Mouse (Mus musculus) hematopoietic stem cell, adult 5-6 weeks (primary cell): Measurements from ENCODE around the gene Soga1. TPM values are rescaled to one million over a fixed set of nuclear protein-coding genes. Genes with fewer than 3 reads are reported as not detected.
A peak's percentile ranks its signal among the peaks of the same experiment; 100 is the strongest.

ENCODE experiments used
- ATAC-seq, 2 experiments: fragments of 125-278 bp in 1 of 2; replicated peaks in 1 of 2; 2 replicates each; pipeline ENCODE4 v1.8.0; 2016 to 2017; ENCODE audit warnings: inconsistent platforms in 2 of 2, mild to moderate bottlenecking in 2 of 2, moderate number of reproducible peaks in 2 of 2, low read depth in 1 of 2, moderate TSS enrichment in 1 of 2; ENCODE audit not compliant: low FRiP score in 2 of 2, poor library complexity in 2 of 2, severe bottlenecking in 2 of 2, insufficient read depth in 1 of 2, low TSS enrichment in 1 of 2
- total RNA-seq: library from RNA; stranded (forward); fragments of 172-1452, 232-1000 nt; gene quantifications from 2 replicates; pipeline ENCODE4 v1.2.3, GENCODE M21; 2017

Gene Soga1
- total RNA-seq, 1 experiment from 2014 or later: 7.4 TPM

DNA sequence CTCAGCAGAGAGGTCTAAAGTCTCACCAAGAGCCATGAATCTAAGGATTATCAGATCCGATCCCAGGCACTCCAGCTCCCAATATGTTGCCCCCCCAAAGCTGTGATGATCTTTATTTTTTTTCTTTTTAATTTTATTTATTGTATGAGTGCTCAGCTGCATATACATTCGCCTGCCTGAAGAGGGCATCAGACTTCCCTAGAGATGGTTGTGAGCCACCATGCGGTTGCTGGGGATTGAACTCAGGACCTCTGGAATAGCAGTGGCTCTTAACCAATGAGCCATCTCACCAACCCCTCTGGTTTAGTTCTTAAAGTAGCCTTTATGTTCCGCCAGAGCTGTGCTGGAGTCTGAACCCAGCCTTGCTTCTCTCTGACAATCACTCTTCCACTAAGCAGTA lies 25.3 kb downstream of the Soga1 start:
- no peak for ATAC-seq

GRCm38 (mm10) chr2:157053124-157053523 lies 25.9 kb downstream of the Soga1 start:
- ATAC-seq: 0 out of 4 replicates have a peak, but pooled peaks of 1 of the 2 experiments have one; percentile 27

GRCm38 (mm10) chr2:157052448-157052847 lies 26.6 kb downstream of the Soga1 start:
- no peak for ATAC-seq

GRCm38 (mm10) chr2:157049831-157050243 lies 29.2 kb downstream of the Soga1 start:
- ATAC-seq: no peak

- ATAC-seq: 0 out of 4 replicates have a peak, but pooled peaks have one; percentile 12 to 19
These were observed 30.5 kb downstream of the Soga1 start for GRCm38 (mm10) chr2:157048395-157049181.

DNA sequence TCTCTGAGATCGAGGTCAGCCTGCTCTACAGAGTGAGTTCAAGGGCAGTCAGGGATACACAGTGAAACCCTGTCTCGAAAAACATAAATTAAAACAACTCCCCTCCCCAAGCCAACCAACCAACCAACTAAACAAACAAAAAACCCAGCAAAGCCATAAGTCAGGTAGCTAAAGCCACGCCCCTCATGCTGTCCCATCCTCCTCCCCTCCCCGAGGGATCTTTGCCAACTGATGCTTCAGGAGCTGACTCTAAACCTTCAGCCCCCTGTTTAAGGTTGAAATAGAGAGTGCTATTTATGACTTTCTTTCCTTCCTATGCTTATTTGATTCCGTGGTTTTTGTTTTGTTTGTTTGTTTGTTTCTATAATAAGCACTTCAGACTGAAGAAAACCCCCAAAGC lies 32.1 kb downstream of the Soga1 start:
- no peak for ATAC-seq

DNA sequence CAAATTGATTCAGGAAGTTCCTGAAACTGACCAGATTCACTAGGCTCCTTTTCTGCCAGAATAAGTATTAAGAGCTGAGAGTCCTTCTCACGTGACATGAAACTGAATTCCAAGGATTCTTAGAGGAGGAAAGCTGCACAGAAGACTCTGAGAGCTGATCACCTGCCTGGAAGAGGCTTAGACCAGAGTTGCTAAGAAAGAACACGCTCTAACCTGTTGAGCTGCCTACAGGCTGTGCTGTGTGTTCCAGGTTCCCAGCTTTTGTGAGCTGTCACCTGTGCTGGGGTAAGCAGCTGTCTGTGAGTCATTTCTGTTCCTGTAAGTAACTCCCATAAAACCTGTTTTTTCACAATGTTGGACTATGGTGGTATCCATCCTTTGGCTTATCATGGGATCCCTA lies 33.1 kb downstream of the Soga1 start:
- no peak for ATAC-seq

DNA sequence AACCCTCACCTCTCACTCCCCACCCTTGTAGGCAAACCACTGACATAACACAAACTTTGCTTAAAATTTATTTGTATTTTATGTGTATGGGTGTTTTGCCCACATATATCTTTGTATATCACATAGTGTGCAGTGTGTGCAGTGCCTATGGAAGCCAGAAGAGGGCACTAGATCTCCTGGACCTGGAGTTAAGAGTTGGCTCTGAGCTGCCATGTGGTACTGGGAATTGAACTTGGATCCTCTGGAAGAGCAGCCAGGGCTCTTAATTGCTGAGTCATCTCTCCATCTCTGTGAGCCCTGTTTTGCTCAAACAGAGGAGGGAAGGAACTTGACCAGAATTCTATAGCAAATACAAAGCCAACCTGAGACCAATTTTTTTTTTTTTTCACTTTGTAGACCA lies 35.1 kb downstream of the Soga1 start:
- no peak for ATAC-seq

GRCm38 (mm10) chr2:157043556-157043955 lies 35.5 kb downstream of the Soga1 start:
- ATAC-seq: no peak

DNA sequence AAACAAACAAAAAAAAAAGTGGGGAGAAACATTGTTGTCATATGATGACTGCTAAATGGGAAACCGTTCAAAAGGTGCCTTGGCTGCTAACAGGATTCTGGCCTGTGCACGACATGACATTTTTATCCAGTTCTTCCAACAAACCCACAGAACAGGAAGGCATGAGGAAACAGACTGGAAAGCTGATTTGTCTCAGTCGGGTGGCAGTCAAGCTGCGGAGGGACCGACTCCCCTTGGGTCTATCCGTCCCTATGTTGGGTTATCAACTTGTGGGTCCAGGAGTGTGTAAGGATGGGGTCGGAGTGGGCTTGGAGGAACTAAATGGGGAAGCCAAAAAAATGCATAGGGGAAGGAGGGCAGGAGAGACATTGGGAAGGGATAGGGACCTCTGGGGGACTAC lies 37.6 kb downstream of the Soga1 start:
- peak in 1 of 2 experiments; percentile 40; a peak in 2 of 4 replicates for ATAC-seq

GRCm38 (mm10) chr2:157040649-157041046 lies 38.4 kb downstream of the Soga1 start:
- no peak for ATAC-seq

GRCm38 (mm10) chr2:157039900-157040648 lies 39.0 kb downstream of the Soga1 start:
- ATAC-seq: no peak

DNA sequence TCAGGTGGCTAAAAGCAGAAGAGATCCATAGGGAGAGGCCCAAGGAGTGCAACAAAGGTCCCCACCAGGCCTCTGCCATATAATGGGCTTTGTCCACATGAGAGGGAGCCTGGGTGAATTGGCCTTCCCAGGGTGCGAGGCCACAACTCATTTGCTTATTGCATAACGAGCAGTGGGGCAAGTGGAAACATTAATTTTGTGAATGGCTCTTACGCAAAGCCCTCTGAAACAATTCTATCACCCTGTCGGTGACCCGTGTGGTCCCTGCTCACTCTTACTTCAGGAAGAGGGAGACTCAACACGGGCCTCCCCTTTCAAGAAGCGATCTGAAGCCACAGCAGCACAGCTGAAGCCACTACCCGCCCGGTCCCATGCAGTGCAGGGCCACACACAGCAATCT lies 41.8 kb downstream of the Soga1 start:
- peak in 1 of 2 experiments; percentile 23; a peak in 1 of 4 replicates for ATAC-seq

GRCm38 (mm10) chr2:157036400-157036799 lies 42.7 kb downstream of the Soga1 start:
- ATAC-seq: no peak

DNA sequence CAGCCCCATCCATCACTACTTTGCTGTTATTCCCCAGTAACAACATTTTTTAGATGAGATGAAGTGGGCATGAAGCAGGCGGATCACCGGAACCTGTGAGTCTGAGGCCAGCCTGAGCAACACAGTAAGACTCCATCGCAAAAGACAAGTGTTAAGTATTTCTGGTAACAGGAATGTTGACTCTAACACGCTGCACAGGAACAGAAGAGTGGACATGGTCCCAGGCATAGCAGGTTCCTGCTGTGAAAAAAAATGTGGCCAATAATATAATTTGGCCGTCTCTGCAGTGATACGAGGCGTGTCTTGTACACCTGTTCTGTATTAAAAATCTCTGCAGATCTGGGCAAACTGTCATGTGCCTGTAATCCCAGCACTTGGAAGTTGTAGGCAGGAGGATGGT lies 43.7 kb downstream of the Soga1 start:
- ATAC-seq: no peak

- ATAC-seq: peak; percentile 54 to 75
These were observed 48.2 kb downstream of the Soga1 start for GRCm38 (mm10) chr2:157030804-157031203.

DNA sequence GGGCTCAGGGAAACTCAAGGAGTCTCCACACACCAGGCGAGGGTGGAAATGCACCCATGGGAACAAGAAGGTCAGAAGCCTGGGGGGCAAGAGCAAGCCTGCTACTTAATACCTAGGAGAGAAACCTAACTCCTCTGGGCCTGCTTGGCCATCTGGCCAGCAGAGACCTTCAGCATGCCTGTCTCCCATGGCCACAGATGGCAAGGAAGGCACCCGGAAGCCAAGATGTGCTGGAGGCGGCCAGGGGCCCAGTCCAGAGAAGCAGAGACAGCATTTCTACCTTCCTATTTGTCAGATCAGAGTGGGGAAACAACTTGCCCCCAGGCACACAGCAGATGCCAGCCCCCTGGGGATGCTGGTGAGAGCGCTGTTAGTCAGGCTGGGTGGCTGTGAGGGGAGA lies 50.8 kb downstream of the Soga1 start:
- ATAC-seq: no peak
